Mouse (Mus musculus) layer of hippocampus, adult 9-10 months (tissue): Measurements from ENCODE around the gene Sipa1l1.

Experiments used
- DNase-seq: peaks from one replicate; pipeline ENCODE4 v3.0.0; 2022; ENCODE audit warnings: low spot score

Gene Sipa1l1

GRCm38 (mm10) chr12:82294906-82295887, 126.1 kb downstream of the Sipa1l1 start:
- no peak for DNase-seq

- no peak for DNase-seq
These were observed 127.2 kb downstream of the Sipa1l1 start for GRCm38 (mm10) chr12:82296276-82296675.

- no peak for DNase-seq
These were observed 128.1 kb downstream of the Sipa1l1 start for GRCm38 (mm10) chr12:82297196-82297595.

- DNase-seq, result no peak
These were observed 129.7 kb downstream of the Sipa1l1 start for GRCm38 (mm10) chr12:82298662-82299460.

- DNase-seq, result no peak
These were observed 135.0 kb downstream of the Sipa1l1 start for GRCm38 (mm10) chr12:82304140-82304539.

- DNase-seq, result no peak
These were observed 136.9 kb downstream of the Sipa1l1 start for GRCm38 (mm10) chr12:82306035-82306434.

- no peak for DNase-seq
These were observed 142.5 kb downstream of the Sipa1l1 start for GRCm38 (mm10) chr12:82311593-82311992.

GRCm38 (mm10) chr12:82312091-82312820, 143.1 kb downstream of the Sipa1l1 start:
- peak; percentile 27 for DNase-seq

GRCm38 (mm10) chr12:82313091-82313490, 144.0 kb downstream of the Sipa1l1 start:
- DNase-seq, result no peak

GRCm38 (mm10) chr12:82319436-82320131, 150.5 kb downstream of the Sipa1l1 start:
- DNase-seq, result no peak

GRCm38 (mm10) chr12:82320204-82320603, 151.1 kb downstream of the Sipa1l1 start:
- DNase-seq, result no peak

- DNase-seq, result no peak
These were observed 152.3 kb downstream of the Sipa1l1 start for GRCm38 (mm10) chr12:82321397-82321796.

- no peak for DNase-seq
These were observed 152.7 kb downstream of the Sipa1l1 start for GRCm38 (mm10) chr12:82321855-82322254.

- DNase-seq, result no peak
These were observed 153.8 kb downstream of the Sipa1l1 start for GRCm38 (mm10) chr12:82322759-82323451.

GRCm38 (mm10) chr12:82324621-82325020, 155.5 kb downstream of the Sipa1l1 start:
- DNase-seq, result no peak

- no peak for DNase-seq
These were observed 156.4 kb downstream of the Sipa1l1 start for GRCm38 (mm10) chr12:82325502-82325901.

- DNase-seq, result no peak
These were observed 157.3 kb downstream of the Sipa1l1 start for GRCm38 (mm10) chr12:82326438-82326837.

GRCm38 (mm10) chr12:82328112-82328511, 159.0 kb downstream of the Sipa1l1 start:
- DNase-seq, result no peak

GRCm38 (mm10) chr12:82332836-82333614, 163.9 kb downstream of the Sipa1l1 start:
- DNase-seq, result no peak

- no peak for DNase-seq
These were observed 164.9 kb downstream of the Sipa1l1 start for GRCm38 (mm10) chr12:82333999-82334398.
